Mouse (Mus musculus): ENCODE measurements at regions not wholly inside any gene's neighbourhood (a gene's known extent, or its start where the extent isn't known, plus 50 kb on each side); places are given as distances from the start of the nearest gene placed in this dataset.
A peak's percentile ranks its signal among the peaks of the same experiment; 100 is the strongest.

DNA sequence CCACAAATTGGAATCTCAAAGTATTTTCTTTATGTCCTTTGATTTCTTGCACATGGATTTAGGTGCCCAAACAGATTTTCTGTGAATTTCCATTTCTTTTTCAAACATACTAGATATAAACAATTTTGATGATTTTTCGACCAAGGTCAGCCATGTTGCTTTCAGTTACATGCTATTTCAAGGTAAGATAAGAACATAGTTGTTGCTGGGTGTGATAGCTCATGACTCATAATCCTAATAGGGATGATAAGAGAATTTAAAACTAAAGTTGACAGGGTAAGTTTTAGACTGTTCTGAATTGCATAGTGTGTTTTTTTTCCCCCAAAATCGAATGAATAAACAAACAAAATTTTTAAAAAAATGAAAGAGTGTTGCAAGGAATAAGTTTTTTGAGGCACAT is 579.9 kb upstream of the Zfp960 start:
- H3K36me3 ChIP-seq (ENCODE audit: control insufficient read depth, insufficient read depth) = no peaks in the 10 kb centered on the region
- no peaks in the 10 kb centered on the region for H3K79me2 ChIP-seq (ENCODE audit: control insufficient read depth, insufficient read depth)
- H3K27me3 ChIP-seq (ENCODE audit: control insufficient read depth, insufficient read depth, insufficient read length) = no peaks in the 10 kb centered on the region
- no peak overlapping the region for H3K4me2 ChIP-seq (ENCODE audit: low read depth)
- no peak overlapping the region for H3K4me3 ChIP-seq
- no peak for TF ChIP-seq MYOG (IDR thresholded peaks at IDR 0.05; ENCODE audit: control insufficient read depth in 1 of 3, insufficient read depth in 1 of 3, insufficient read length in 2 of 3, low read depth in 2 of 3)
- no peak for TF ChIP-seq MAX (IDR thresholded peaks at IDR 0.05; ENCODE audit: low read depth)
- no peak for TF ChIP-seq CEBPB (IDR thresholded peaks at IDR 0.05; ENCODE audit: insufficient read depth, poor library complexity, severe bottlenecking)
- H3ac ChIP-seq (ENCODE audit: control insufficient read depth, insufficient read length) = no peak overlapping the region

GRCm38 (mm10) chr17:16481722-16482121 is 582.2 kb upstream of the Zfp960 start:
- no peak overlapping the region for H3ac ChIP-seq (ENCODE audit: control insufficient read depth, insufficient read length)
- H3K36me3 ChIP-seq (ENCODE audit: control insufficient read depth, insufficient read depth) = no peaks in the 10 kb centered on the region
- no peak overlapping the region for H3K4me2 ChIP-seq (ENCODE audit: low read depth)
- no peaks in the 10 kb centered on the region for H3K27me3 ChIP-seq (ENCODE audit: control insufficient read depth, insufficient read depth, insufficient read length)
- no peak overlapping the region for H3K4me3 ChIP-seq
- H3K79me2 ChIP-seq (ENCODE audit: control insufficient read depth, insufficient read depth) = no peaks in the 10 kb centered on the region
- TF ChIP-seq USF1 (IDR thresholded peaks at IDR 0.05; ENCODE audit: low read depth) = no peak
- TF ChIP-seq TCF12 (IDR thresholded peaks at IDR 0.05; ENCODE audit: insufficient read depth, poor library complexity, severe bottlenecking) = no peak
- no peak for TF ChIP-seq SRF (IDR thresholded peaks at IDR 0.05; ENCODE audit: control insufficient read depth, insufficient read length, low read depth)
- no peak for TF ChIP-seq POLR2AphosphoS2 (IDR thresholded peaks at IDR 0.05; ENCODE audit: insufficient read length, low read depth)
- no peak for TF ChIP-seq MYOD1 (IDR thresholded peaks at IDR 0.05; ENCODE audit: control insufficient read depth in 1 of 3, insufficient read length in 2 of 3, low read depth in 2 of 3)
- TF ChIP-seq CEBPB (IDR thresholded peaks at IDR 0.05; ENCODE audit: insufficient read depth, poor library complexity, severe bottlenecking) = peak; percentile 65; the same call in 1 of the 2 replicates
- no peak for TF ChIP-seq E2F4 (IDR thresholded peaks at IDR 0.05; ENCODE audit: insufficient read depth)
- TF ChIP-seq TCF3 (IDR thresholded peaks at IDR 0.05; ENCODE audit: insufficient read length, low read depth) = no peak

- Histone ChIP-seq H3K4me3 (no peak overlapping the region), H3ac (ENCODE audit: control insufficient read depth, insufficient read length) (no peak overlapping the region), H3K36me3 (ENCODE audit: control insufficient read depth, insufficient read depth) (no peaks in the 10 kb centered on the region), H3K79me2 (ENCODE audit: control insufficient read depth, insufficient read depth) (no peaks in the 10 kb centered on the region), H3K27me3 (ENCODE audit: control insufficient read depth, insufficient read depth, insufficient read length) (no peaks in the 10 kb centered on the region), H3K4me2 (ENCODE audit: low read depth) (no peak overlapping the region)
- TF ChIP-seq E2F4 (IDR thresholded peaks at IDR 0.05; ENCODE audit: insufficient read depth) (no peak), TCF12 (IDR thresholded peaks at IDR 0.05; ENCODE audit: insufficient read depth, poor library complexity, severe bottlenecking) (no peak), TCF3 (IDR thresholded peaks at IDR 0.05; ENCODE audit: insufficient read length, low read depth) (no peak), POLR2AphosphoS2 (IDR thresholded peaks at IDR 0.05; ENCODE audit: insufficient read length, low read depth) (no peak), POLR2A (IDR thresholded peaks at IDR 0.05; ENCODE audit: insufficient read length, low read depth) (no peak), MYOG (IDR thresholded peaks at IDR 0.05; ENCODE audit: control insufficient read depth in 1 of 3, insufficient read depth in 1 of 3, insufficient read length in 2 of 3, low read depth in 2 of 3) (no peak), CEBPB (IDR thresholded peaks at IDR 0.05; ENCODE audit: insufficient read depth, poor library complexity, severe bottlenecking) (no peak), MYOD1 (IDR thresholded peaks at IDR 0.05; ENCODE audit: control insufficient read depth in 1 of 3, insufficient read length in 2 of 3, low read depth in 2 of 3) (no peak), SRF (IDR thresholded peaks at IDR 0.05; ENCODE audit: control insufficient read depth, insufficient read length, low read depth) (no peak), REST (IDR thresholded peaks at IDR 0.05; ENCODE audit: insufficient read depth, insufficient read length) (no peak), MAX (IDR thresholded peaks at IDR 0.05; ENCODE audit: low read depth) (no peak), USF1 (IDR thresholded peaks at IDR 0.05; ENCODE audit: low read depth) (no peak)
Measured at GRCm38 (mm10) chr17:16480579-16480978, 583.3 kb upstream of the Zfp960 start.

- no peak overlapping the region for H3K4me3 ChIP-seq
- no peaks in the 10 kb centered on the region for H3K36me3 ChIP-seq (ENCODE audit: control insufficient read depth, insufficient read depth)
- H3K79me2 ChIP-seq (ENCODE audit: control insufficient read depth, insufficient read depth) = no peaks in the 10 kb centered on the region
- no peak overlapping the region for H3ac ChIP-seq (ENCODE audit: control insufficient read depth, insufficient read length)
- no peak overlapping the region for H3K4me2 ChIP-seq (ENCODE audit: low read depth)
- no peaks in the 10 kb centered on the region for H3K27me3 ChIP-seq (ENCODE audit: control insufficient read depth, insufficient read depth, insufficient read length)
- TF ChIP-seq CEBPB (IDR thresholded peaks at IDR 0.05; ENCODE audit: insufficient read depth, poor library complexity, severe bottlenecking) = no peak
- no peak for TF ChIP-seq POLR2A (IDR thresholded peaks at IDR 0.05; ENCODE audit: insufficient read length, low read depth)
- no peak for TF ChIP-seq REST (IDR thresholded peaks at IDR 0.05; ENCODE audit: insufficient read depth, insufficient read length)
- no peak for TF ChIP-seq TCF3 (IDR thresholded peaks at IDR 0.05; ENCODE audit: insufficient read length, low read depth)
- no peak for TF ChIP-seq USF1 (IDR thresholded peaks at IDR 0.05; ENCODE audit: low read depth)
- TF ChIP-seq MAX (IDR thresholded peaks at IDR 0.05; ENCODE audit: low read depth) = no peak
- TF ChIP-seq MYOG (IDR thresholded peaks at IDR 0.05; ENCODE audit: control insufficient read depth in 1 of 3, insufficient read depth in 1 of 3, insufficient read length in 2 of 3, low read depth in 2 of 3) = no peak
- TF ChIP-seq E2F4 (IDR thresholded peaks at IDR 0.05; ENCODE audit: insufficient read depth) = no peak
- no peak for TF ChIP-seq MYOD1 (IDR thresholded peaks at IDR 0.05; ENCODE audit: control insufficient read depth in 1 of 3, insufficient read length in 2 of 3, low read depth in 2 of 3)
- no peak for TF ChIP-seq TCF12 (IDR thresholded peaks at IDR 0.05; ENCODE audit: insufficient read depth, poor library complexity, severe bottlenecking)
Measured at GRCm38 (mm10) chr17:16461208-16461607, 602.7 kb upstream of the Zfp960 start.

DNA sequence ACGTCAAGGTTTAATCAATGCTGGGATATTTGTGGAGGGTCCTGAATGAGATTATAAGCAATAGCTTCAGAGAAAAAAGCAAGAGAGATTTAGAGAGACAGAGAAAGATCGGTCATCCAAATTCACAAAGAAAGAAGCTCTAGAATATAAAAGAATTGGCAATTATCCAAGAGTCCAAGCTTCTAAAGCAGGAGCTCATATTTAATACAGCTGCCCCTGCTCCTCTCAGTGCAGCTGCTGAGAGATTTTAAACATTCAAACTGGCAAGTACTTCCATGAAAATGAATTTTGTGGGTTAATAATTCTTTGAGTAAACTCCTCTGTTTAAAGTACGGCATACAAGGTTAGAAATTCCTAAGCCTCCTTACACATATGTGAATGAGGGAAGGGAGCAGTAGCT is 610.8 kb upstream of the Zfp960 start:
- H3K4me2 ChIP-seq (ENCODE audit: low read depth) = peak overlapping the region; percentile 7
- H3K27me3 ChIP-seq (ENCODE audit: control insufficient read depth, insufficient read depth, insufficient read length) = no peaks in the 10 kb centered on the region
- no peaks in the 10 kb centered on the region for H3K36me3 ChIP-seq (ENCODE audit: control insufficient read depth, insufficient read depth)
- TF ChIP-seq MYOG (IDR thresholded peaks at IDR 0.05; ENCODE audit: control insufficient read depth in 1 of 3, insufficient read depth in 1 of 3, insufficient read length in 2 of 3, low read depth in 2 of 3) = no peak
- peak in 2 of 3 experiments; percentile 15 to 76 for TF ChIP-seq MYOD1 (IDR thresholded peaks at IDR 0.05; ENCODE audit: control insufficient read depth in 1 of 3, insufficient read length in 2 of 3, low read depth in 2 of 3)
- no peaks in the 10 kb centered on the region for H3K79me2 ChIP-seq (ENCODE audit: control insufficient read depth, insufficient read depth)
- H3K4me3 ChIP-seq = no peak overlapping the region
- H3ac ChIP-seq (ENCODE audit: control insufficient read depth, insufficient read length) = no peak overlapping the region
